Mouse (Mus musculus) forebrain, postnatal 0 days (tissue): ENCODE data around the gene Srebf1. TPM values are rescaled to one million over a fixed set of nuclear protein-coding genes. Genes with fewer than 3 reads are reported as not detected.
A peak's percentile ranks its signal among the peaks of the same experiment; 100 is the strongest.

Experiments used
- ATAC-seq: fragments of 200-750 bp; cut with Nextera tagmentation; 2 replicates; pipeline ENCODE4 v1.8.0; 2017; ENCODE audit warnings: mild to moderate bottlenecking, moderate library complexity
- DNase-seq: peaks from one replicate; pipeline ENCODE4 v3.0.0-alpha.2; 2015
- H3K27ac ChIP-seq: fragments of 300-500 bp; sonication (generic); 2 replicates; pipeline ENCODE4 v1.5.1; 2014; ENCODE audit warnings: low read depth, mild to moderate bottlenecking, antibody characterized with exemption, low read length, moderate library complexity, mixed read lengths
- H3K27me3 ChIP-seq: fragments of 300-500 bp; sonication (generic); 2 replicates; pipeline ENCODE4 v1.6.1; 2014; ENCODE audit warnings: mild to moderate bottlenecking, low read length, mixed read lengths; ENCODE audit not compliant: insufficient read depth
- H3K36me3 ChIP-seq: fragments of 300-500 bp; sonication (generic); 2 replicates; pipeline ENCODE4 v1.6.1; 2014; ENCODE audit warnings: mild to moderate bottlenecking, moderate library complexity; ENCODE audit not compliant: insufficient read depth
- H3K4me1 ChIP-seq: fragments of 300-500 bp; sonication (generic); 2 replicates; pipeline ENCODE4 v1.6.1; 2014; ENCODE audit warnings: antibody characterized with exemption; ENCODE audit not compliant: insufficient read depth
- H3K4me2 ChIP-seq: fragments of 300-500 bp; sonication (generic); 2 replicates; pipeline ENCODE4 v1.6.1; 2014; ENCODE audit warnings: low read depth, mild to moderate bottlenecking, moderate library complexity
- H3K4me3 ChIP-seq: fragments of 300-500 bp; sonication (generic); 2 replicates; pipeline ENCODE4 v1.5.1; 2014; ENCODE audit warnings: low read depth, low read length, mixed read lengths
- H3K9ac ChIP-seq: fragments of 300-500 bp; sonication (generic); 2 replicates; pipeline ENCODE4 v1.6.1; 2014; ENCODE audit warnings: mild to moderate bottlenecking
- H3K9me3 ChIP-seq: fragments of 300-500 bp; sonication (generic); 2 replicates; pipeline ENCODE4 v1.6.1; 2016; ENCODE audit warnings: low read length
- CTCF ChIP-seq: sonication (generic); IDR thresholded peaks from 2 replicates; pipeline ENCODE4 v1.5.1; 2016; ENCODE audit warnings: antibody characterized with exemption, control low read depth, low read depth
- WGBS: fragments of 180-500 bp; shearing (Covaris S2); extraction: QIAGEN DNeasy Blood & Tissue Kit; methylation state at CpG from one replicate; pipeline ENCODE4 v1.1.7; 2014; 5-methylcytosine and 5-hydroxymethylcytosine counted together
- polyA plus RNA-seq: library from polyadenylated mRNA; unstranded; fragments of >200 nt; fragmentation: Nextera tagmentation; extraction: Ambion mirVana; gene quantifications from 2 replicates; pipeline ENCODE4 v1.2.1, GENCODE M21; 2015
- total RNA-seq: library from RNA; depleted of rRNA; stranded (reverse); fragments of >200 nt; gene quantifications from 2 replicates; pipeline ENCODE4 v1.2.3, GENCODE M21; 2014

Srebf1 gene
- total and polyA plus RNA-seq, 2 experiments from 2014 or later = 32.8 to 70.7 TPM

DNA sequence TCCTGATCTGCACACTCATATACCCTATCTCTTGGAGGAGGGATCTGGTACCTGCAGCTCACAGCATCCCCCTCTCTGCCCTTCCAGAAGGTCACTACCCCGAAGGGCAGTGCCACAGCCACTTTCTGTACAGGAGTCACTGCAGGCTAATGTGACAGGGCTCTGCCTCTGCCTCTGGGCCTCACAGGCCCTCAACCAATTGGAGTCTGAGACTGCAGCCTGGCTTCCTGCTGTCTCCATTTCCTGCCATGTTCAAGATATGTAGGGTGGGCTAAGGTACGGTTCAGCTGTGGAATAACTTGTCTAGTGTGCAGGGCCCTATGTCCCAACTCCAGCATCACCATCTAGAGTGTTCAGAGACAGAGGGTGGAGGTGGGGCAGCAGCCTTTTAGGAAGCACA lies 35.3 kb upstream of the Srebf1 start:
- H3K4me3 ChIP-seq = no peak overlapping the region

DNA sequence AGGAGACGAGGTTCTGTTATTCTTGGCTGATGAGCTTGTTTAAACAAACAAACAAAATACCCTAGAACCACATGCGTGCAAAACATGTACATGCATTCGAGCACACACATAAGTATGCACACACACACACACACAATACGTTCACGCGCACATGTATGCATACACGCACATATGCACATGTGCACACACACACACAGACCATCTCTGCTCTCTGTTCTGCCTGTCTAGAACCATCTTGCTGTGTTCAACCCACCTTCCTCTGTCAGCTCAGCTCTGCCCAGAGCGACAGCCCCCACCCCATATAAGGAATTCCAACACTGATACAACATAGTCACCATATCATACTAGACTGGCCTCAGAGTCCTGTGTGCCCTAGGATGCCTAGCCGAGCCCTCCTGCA lies 34.3 kb upstream of the Srebf1 start:
- Histone ChIP-seq H3K36me3 (peaks cover 6% of the 10 kb centered on the region; the same call in 1 of the 2 replicates), H3K9me3 (no peaks in the 10 kb centered on the region), H3K4me1 (peaks cover 8% of the 10 kb centered on the region; the same call in 1 of the 2 replicates), H3K4me3 (no peak overlapping the region), H3K27me3 (no peaks in the 10 kb centered on the region), H3K9ac (no peak overlapping the region), H3K4me2 (no peak overlapping the region), H3K27ac (0 out of 2 replicates have a peak overlapping the region, but pooled peaks have one; percentile 36)
- DNase-seq (no peak), ATAC-seq (peak; percentile 55)
- no peak for TF ChIP-seq CTCF
- 71% methylated on average over 9 of the region's 9 CpGs for WGBS

More for the DNA sequence above, 35.3 kb upstream of the Srebf1 start:
- WGBS = 88% methylated on average over 2 of the region's 2 CpGs
- Histone ChIP-seq H3K4me2 (no peak overlapping the region), H3K9me3 (no peaks in the 10 kb centered on the region), H3K9ac (no peak overlapping the region), H3K36me3 (peaks cover 8% of the 10 kb centered on the region; the same call in 1 of the 2 replicates), H3K27ac (no peak overlapping the region), H3K4me1 (peaks cover 8% of the 10 kb centered on the region; the same call in 1 of the 2 replicates), H3K27me3 (no peaks in the 10 kb centered on the region)
- DNase-seq (no peak), ATAC-seq (no peak)
- no peak for TF ChIP-seq CTCF

- Histone ChIP-seq H3K9ac (no peak overlapping the region), H3K4me1 (peaks cover 8% of the 10 kb centered on the region; the same call in 1 of the 2 replicates), H3K4me3 (no peak overlapping the region), H3K27ac (0 out of 2 replicates have a peak overlapping the region, but pooled peaks have one; percentile 36), H3K27me3 (no peaks in the 10 kb centered on the region), H3K9me3 (no peaks in the 10 kb centered on the region), H3K4me2 (no peak overlapping the region), H3K36me3 (peaks cover 6% of the 10 kb centered on the region; the same call in 1 of the 2 replicates)
- peak; percentile 83 for DNase-seq
- no peak for TF ChIP-seq CTCF
- 27% methylated on average over 6 of the region's 6 CpGs for WGBS
- peak; percentile 86 for ATAC-seq
Observed at GRCm38 (mm10) chr11:60256176-60256681, 33.8 kb upstream of the Srebf1 start.

- no peaks in the 10 kb centered on the region for H3K9me3 ChIP-seq
- peaks cover 8% of the 10 kb centered on the region; the same call in 1 of the 2 replicates for H3K4me1 ChIP-seq
- ATAC-seq (no peak), DNase-seq (no peak)
- peaks cover 6% of the 10 kb centered on the region; the same call in 1 of the 2 replicates for H3K36me3 ChIP-seq
- H3K4me3 ChIP-seq = no peak overlapping the region
- H3K9ac ChIP-seq = no peak overlapping the region
- no peak overlapping the region for H3K4me2 ChIP-seq
- 75% methylated on average over 3 of the region's 3 CpGs for WGBS
- no peaks in the 10 kb centered on the region for H3K27me3 ChIP-seq
- no peak for TF ChIP-seq CTCF
- no peak overlapping the region for H3K27ac ChIP-seq
Observed at GRCm38 (mm10) chr11:60255639-60256038, 33.3 kb upstream of the Srebf1 start.

DNA sequence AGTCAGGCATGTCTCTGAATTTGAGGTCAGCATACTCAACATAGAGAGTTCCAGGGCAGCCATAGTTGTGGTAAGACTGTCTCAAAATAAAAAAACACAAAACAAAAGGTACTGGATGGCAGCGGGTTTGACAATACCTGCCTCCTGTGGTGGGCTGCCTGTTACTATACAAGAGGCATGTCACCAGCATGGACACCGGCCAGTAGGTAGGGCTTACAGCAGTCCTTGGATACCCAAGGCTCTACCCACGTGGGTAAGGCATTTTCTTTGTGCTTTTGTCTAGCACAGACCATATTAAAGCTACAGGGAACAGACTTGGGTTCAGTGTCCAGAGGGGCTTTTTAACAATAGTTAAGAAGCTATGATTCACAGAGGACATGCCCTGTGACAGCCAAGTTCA lies 32.8 kb upstream of the Srebf1 start:
- no peak overlapping the region for H3K4me2 ChIP-seq
- DNase-seq = no peak
- peaks cover 8% of the 10 kb centered on the region; the same call in 1 of the 2 replicates for H3K4me1 ChIP-seq
- H3K27ac ChIP-seq = no peak overlapping the region
- H3K4me3 ChIP-seq = no peak overlapping the region
- no peaks in the 10 kb centered on the region for H3K27me3 ChIP-seq
- no peaks in the 10 kb centered on the region for H3K9me3 ChIP-seq
- 19% methylated on average over 3 of the region's 3 CpGs for WGBS
- ATAC-seq = no peak
- no peak for TF ChIP-seq CTCF
- H3K9ac ChIP-seq = no peak overlapping the region
- H3K36me3 ChIP-seq = peaks cover 6% of the 10 kb centered on the region; the same call in 1 of the 2 replicates

DNA sequence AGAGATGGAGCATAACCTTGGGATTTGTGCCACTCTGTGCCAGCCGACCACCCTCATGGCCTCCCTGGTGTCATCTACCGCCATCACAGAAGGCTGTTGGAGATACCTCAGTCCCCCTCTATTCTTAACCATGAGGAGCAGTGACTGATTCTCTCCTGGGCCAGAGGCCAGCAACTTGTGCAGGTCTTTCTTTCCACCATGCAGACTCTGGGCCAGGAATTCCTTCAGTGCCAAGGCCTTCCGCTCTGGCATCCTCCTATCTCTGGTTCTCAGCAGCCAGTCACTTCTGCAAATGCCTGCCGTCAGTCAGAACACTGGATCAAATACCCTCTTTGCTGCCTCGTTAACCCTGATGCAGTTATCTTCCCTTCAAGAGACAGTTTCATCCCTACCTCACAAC lies 31.9 kb upstream of the Srebf1 start:
- 36% methylated on average over 5 of the region's 5 CpGs for WGBS
- Histone ChIP-seq H3K36me3 (peaks cover 6% of the 10 kb centered on the region; the same call in 1 of the 2 replicates), H3K4me1 (peaks cover 8% of the 10 kb centered on the region; the same call in 1 of the 2 replicates), H3K27me3 (no peaks in the 10 kb centered on the region), H3K4me2 (no peak overlapping the region), H3K9me3 (no peaks in the 10 kb centered on the region), H3K4me3 (no peak overlapping the region), H3K9ac (no peak overlapping the region), H3K27ac (no peak overlapping the region)
- no peak for DNase-seq
- ATAC-seq = no peak
- TF ChIP-seq CTCF = no peak

DNA sequence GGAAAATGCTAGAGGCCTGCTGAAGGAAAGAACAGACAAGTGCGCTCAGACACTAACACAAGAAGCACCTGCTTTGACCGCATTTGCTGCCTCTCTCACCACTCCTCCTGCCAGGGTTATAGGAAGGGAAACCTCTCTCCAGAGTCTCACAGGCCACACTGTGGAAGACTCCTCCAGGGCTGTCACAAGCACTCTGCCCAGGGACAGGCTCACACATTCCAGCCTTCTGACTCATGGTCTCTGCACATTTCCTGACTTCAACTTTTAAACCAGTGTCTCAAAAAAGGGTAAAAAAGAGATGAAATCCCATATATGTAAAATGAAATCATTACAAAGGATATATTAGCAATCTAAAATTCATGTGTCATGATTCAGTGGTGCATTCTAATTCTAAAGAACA lies 31.2 kb upstream of the Srebf1 start:
- TF ChIP-seq CTCF = no peak
- Histone ChIP-seq H3K36me3 (peaks cover under 1% of the 10 kb centered on the region; the same call in 1 of the 2 replicates), H3K4me1 (peaks cover 10% of the 10 kb centered on the region; the same call in 1 of the 2 replicates), H3K9me3 (no peaks in the 10 kb centered on the region), H3K27ac (no peak overlapping the region), H3K4me3 (no peak overlapping the region), H3K9ac (no peak overlapping the region), H3K27me3 (no peaks in the 10 kb centered on the region), H3K4me2 (no peak overlapping the region)
- WGBS = 93% methylated on average over 2 of the region's 2 CpGs
- ATAC-seq (no peak), DNase-seq (no peak)
